Mouse (Mus musculus): ENCODE measurements at regions not wholly inside any gene's neighbourhood (a gene's known extent, or its start where the extent isn't known, plus 50 kb on each side); places are given as distances from the start of the nearest gene placed in this dataset.

DNA sequence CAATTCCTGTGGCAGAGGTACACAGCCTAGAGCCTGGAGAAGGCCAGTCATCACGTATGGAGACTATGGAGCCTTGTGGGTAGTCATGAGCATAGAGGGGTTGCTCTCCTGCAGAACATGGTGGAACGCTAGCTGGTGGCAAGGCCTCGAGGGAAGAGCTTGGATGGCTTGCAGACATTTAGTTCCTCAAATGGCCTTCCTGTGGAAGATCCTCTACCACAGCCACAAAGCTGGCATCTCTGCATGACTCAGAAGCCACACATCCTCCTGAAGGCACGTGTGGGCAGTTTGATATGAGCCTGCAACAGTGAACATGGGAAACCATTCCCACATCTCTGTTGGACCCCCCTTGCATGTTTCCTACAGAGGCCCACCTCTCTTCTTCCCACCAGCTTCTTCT is 547.9 kb upstream of the Lrrc6 start:
- no peak for ATAC-seq (replicated peaks)
- 78% methylated on average over 4 of the region's 4 CpGs for WGBS

DNA sequence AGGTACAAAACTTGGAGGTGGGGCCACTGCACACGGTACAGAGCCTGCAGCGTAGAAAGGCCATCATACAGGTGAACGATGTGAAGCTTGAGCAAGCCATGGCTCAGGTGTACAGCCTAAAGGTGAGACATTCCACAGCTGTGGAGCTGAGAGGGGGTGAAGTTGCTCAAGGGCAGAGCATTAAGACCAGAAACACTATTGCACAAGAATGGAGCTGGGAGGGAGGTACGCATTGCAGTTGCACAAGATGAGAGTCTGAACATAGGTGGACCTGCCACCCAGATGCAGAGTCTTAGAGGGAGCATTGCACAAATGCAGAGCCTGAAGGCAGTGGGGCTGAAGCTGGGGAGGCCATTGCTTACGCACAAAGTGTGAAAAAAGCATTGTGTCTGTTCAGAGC is 547.4 kb upstream of the Lrrc6 start:
- Histone ChIP-seq H3K9ac (no peak overlapping the region), H3K9me3 (no peaks in the 10 kb centered on the region), H3K36me3 (replicated peaks) (no peaks in the 10 kb centered on the region), H3K4me1 (no peaks in the 10 kb centered on the region), H3K27ac (no peak overlapping the region), H3K4me2 (no peak overlapping the region), H3K4me3 (no peak overlapping the region), H3K27me3 (replicated peaks) (no peaks in the 10 kb centered on the region)
- no peak for ATAC-seq (replicated peaks)
- WGBS = 97% methylated on average over 5 of the region's 5 CpGs

More for the DNA sequence above, 547.9 kb upstream of the Lrrc6 start:
- Histone ChIP-seq H3K36me3 (replicated peaks) (no peaks in the 10 kb centered on the region), H3K4me1 (no peaks in the 10 kb centered on the region), H3K4me2 (no peak overlapping the region), H3K9ac (no peak overlapping the region), H3K4me3 (no peak overlapping the region), H3K27ac (no peak overlapping the region), H3K9me3 (no peaks in the 10 kb centered on the region), H3K27me3 (replicated peaks) (no peaks in the 10 kb centered on the region)

DNA sequence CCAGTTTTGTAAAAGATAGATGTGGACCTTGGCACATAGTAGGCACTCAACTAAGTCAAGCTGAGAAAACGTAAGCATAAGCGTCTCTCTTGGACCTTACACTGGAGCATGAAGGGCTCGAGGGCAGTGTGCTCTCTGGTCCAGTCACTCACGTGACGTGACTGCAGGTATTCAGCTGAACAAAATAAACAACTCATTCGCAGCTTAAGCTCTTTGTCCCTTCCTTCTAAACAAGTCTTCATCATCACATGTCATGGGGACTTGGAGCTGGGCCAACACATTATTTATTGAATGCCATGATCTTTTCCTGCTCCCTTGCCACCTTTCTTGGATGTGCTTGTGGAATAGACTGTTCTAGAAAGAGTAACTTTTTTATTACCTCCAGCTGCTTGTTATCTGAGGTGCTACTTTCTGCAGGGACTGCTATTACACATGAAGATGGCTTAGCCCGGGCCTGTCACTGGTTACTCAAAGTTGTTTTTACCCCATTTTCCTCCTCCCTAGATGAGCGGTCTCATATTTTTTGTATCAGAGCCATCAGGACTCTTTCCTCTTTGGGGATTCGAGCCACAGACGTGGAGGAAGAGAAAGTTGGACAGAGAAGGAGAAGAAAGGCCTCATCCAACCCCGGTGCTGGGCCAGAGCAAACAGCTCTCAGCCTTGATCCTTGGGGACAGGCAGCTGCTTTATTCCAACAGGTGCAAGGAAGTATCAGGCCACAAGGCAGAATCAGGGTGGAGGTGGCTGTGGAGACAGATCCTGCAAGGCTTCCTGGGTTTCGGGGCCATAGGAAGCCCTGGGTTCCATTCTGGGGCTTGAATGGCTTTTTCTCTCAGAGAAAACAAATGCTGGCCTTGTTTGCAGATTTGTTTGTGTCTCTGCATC is 545.5 kb upstream of the Lrrc6 start:
- Histone ChIP-seq H3K9me3 (no peaks in the 10 kb centered on the region), H3K4me1 (no peaks in the 10 kb centered on the region), H3K27ac (no peak overlapping the region), H3K36me3 (replicated peaks) (no peaks in the 10 kb centered on the region), H3K27me3 (replicated peaks) (no peaks in the 10 kb centered on the region), H3K4me3 (no peak overlapping the region), H3K9ac (no peak overlapping the region), H3K4me2 (no peak overlapping the region)
- WGBS = 80% methylated on average over 12 of the region's 12 CpGs
- no peak for ATAC-seq (replicated peaks)

DNA sequence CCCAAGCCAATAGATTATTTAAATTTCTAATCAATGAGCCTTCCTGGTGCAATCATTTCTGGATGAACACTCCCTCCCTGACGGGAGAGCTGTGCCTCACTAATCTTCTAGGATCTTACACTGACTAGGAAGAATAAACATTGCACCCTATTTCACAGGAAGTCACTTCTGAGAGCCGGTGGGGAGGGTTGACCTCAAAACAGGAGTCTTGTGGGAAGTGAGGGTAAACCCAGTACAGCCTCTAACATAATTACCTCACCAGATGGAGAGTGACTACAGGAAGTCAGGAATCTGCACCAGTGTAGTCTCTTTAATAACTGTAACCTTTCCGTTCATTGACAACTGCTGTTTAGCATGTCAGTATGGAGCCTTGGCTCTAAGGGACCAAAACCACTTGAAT is 544.6 kb upstream of the Lrrc6 start:
- no peak for ATAC-seq (replicated peaks)
- no peaks in the 10 kb centered on the region for H3K9me3 ChIP-seq
- 0 out of 2 replicates have a peak, but pooled peaks cover 3% of the 10 kb centered on the region for H3K27me3 ChIP-seq (replicated peaks)
- H3K4me1 ChIP-seq = no peaks in the 10 kb centered on the region
- H3K36me3 ChIP-seq (replicated peaks) = no peaks in the 10 kb centered on the region
- no peak overlapping the region for H3K27ac ChIP-seq
- H3K4me2 ChIP-seq = no peak overlapping the region
- 68% methylated on average over 3 of the region's 3 CpGs for WGBS
- no peak overlapping the region for H3K9ac ChIP-seq
- H3K4me3 ChIP-seq = no peak overlapping the region

DNA sequence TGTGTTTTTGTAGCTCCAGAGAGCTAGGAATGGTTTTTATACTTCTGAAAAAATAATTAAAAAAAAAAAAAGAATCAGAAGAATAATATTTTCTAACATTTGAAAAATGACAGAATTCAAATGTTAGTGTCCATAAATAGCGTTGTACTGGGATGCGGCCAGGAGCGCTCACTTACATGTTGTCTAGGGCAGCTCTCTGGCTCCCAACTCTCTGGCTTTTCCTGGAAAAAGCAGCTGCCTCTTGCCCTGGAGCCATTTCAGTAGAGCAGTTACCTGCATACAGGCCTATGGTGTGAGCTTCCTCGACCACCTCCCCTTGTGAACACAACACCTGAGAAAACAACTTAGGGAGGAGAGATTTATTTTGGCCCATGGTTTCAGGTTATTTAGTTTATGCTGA is 544.1 kb upstream of the Lrrc6 start:
- ATAC-seq (replicated peaks) = no peak
- Histone ChIP-seq H3K9ac (no peak overlapping the region), H3K4me1 (peaks cover 2% of the 10 kb centered on the region; the same call in 1 of the 2 replicates), H3K4me2 (no peak overlapping the region), H3K27me3 (replicated peaks) (0 out of 2 replicates have a peak, but pooled peaks cover 3% of the 10 kb centered on the region), H3K9me3 (no peaks in the 10 kb centered on the region), H3K4me3 (no peak overlapping the region), H3K27ac (no peak overlapping the region), H3K36me3 (replicated peaks) (no peaks in the 10 kb centered on the region)
- WGBS = 95% methylated on average over 4 of the region's 4 CpGs

DNA sequence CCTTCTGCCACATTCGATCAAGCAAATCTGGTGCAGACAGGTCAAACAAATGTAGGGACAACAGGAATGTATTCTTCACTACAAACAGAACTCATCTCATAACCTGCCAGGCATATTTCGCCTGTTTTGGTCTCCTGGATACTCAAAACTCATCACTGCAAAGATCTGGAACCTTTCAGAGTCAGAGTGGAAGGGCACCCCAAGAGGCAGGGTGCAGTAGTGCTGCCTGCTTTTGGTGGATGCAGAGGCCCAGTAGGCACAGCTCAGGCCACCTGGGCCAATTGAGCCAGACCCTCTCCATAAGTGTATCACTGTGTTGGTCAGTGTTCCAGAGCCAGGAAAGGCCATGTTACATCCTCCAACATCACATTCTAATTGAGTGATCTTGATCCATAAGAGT is 541.4 kb upstream of the Lrrc6 start:
- no peak for ATAC-seq (replicated peaks)
- H3K4me1 ChIP-seq = peaks cover 11% of the 10 kb centered on the region
- H3K4me3 ChIP-seq = no peak overlapping the region
- 0 out of 2 replicates have a peak, but pooled peaks cover 3% of the 10 kb centered on the region for H3K27me3 ChIP-seq (replicated peaks)
- H3K9me3 ChIP-seq = no peaks in the 10 kb centered on the region
- H3K4me2 ChIP-seq = no peak overlapping the region
- H3K9ac ChIP-seq = no peak overlapping the region
- H3K27ac ChIP-seq = no peak overlapping the region
- WGBS = 91% methylated on average over 2 of the region's 2 CpGs
- H3K36me3 ChIP-seq (replicated peaks) = no peaks in the 10 kb centered on the region

DNA sequence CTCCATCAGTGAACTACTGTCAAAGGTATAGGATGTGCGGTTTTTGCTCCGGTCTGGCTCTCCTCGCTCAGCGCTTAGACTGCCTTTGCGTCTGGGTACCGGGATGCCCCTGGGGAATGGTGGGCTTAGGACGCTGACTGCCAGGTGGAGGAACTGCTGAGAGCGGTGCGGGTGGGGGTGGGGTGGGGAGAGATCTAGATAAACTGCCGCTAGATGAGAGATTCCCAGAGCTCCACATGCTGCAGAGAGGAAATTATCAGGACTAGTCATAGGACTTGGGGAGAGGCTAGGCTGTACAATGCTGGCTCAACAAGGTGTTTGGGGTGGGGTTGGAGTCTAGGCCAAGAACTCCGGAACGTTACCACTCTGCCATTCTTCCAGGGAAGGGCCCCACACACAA is 539.5 kb upstream of the Lrrc6 start:
- ATAC-seq (replicated peaks) = peak; percentile 50
- H3K9ac ChIP-seq = no peak overlapping the region
- H3K27me3 ChIP-seq (replicated peaks) = 0 out of 2 replicates have a peak, but pooled peaks cover 3% of the 10 kb centered on the region
- no peaks in the 10 kb centered on the region for H3K36me3 ChIP-seq (replicated peaks)
- H3K9me3 ChIP-seq = no peaks in the 10 kb centered on the region
- no peak overlapping the region for H3K27ac ChIP-seq
- H3K4me2 ChIP-seq = no peak overlapping the region; the same call in 1 of the 2 replicates
- H3K4me1 ChIP-seq = peaks cover 11% of the 10 kb centered on the region
- H3K4me3 ChIP-seq = no peak overlapping the region
- 50% methylated on average over 12 of the region's 12 CpGs for WGBS

DNA sequence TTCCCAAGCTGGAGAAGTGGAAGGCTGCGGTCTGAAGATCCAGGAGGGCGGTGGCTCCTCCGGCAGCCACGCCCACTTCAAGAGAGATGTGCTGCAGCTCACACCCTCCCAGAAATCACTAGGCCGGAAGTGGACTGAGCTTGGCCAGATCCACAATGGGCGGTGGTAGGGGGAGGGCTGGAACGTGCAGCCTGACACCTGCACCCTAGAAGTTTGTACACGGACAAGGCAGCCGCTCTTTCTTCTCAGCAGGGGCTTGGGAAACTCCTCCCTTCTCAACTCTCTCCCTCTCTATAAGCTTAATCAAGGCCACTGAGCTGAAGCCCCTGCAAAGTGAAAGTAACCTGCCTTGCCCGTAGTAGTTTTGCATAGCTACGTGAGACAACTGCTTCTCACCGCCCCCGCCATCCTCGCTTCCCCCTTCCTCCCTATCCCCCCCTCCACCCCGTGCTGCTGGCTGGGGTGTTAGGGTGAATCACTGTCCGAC is 538.8 kb upstream of the Lrrc6 start:
- H3K27ac ChIP-seq = no peak overlapping the region
- H3K4me1 ChIP-seq = peaks cover 11% of the 10 kb centered on the region
- peak overlapping the region; percentile 53 for H3K4me2 ChIP-seq
- peak; percentile 83 for ATAC-seq (replicated peaks)
- no peaks in the 10 kb centered on the region for H3K9me3 ChIP-seq
- WGBS = 6% methylated on average over 16 of the region's 16 CpGs
- H3K9ac ChIP-seq = no peak overlapping the region
- no peaks in the 10 kb centered on the region for H3K36me3 ChIP-seq (replicated peaks)
- H3K27me3 ChIP-seq (replicated peaks) = 0 out of 2 replicates have a peak, but pooled peaks cover 3% of the 10 kb centered on the region
- H3K4me3 ChIP-seq = peak overlapping the region; percentile 31

DNA sequence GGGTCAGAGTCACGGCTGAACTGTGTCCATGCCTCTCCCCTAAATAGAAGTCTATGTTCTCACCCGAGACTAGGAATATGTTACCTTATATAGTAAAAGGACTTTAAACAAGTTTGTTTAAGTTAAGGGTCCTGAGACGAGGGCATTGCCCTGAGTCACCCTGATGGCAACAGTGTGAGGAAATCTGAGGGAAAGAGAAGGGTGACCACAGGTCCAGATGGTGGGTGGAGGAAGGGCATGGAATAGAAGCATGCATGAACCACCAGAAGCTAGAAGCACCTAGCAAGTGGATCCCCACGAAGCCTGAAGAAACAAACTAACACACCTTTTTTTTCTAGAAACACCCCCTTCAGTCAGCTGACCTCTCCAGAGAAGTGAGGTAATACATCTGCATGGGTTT is 536.9 kb upstream of the Lrrc6 start:
- Histone ChIP-seq H3K27ac (no peak overlapping the region), H3K36me3 (replicated peaks) (no peaks in the 10 kb centered on the region), H3K27me3 (replicated peaks) (0 out of 2 replicates have a peak, but pooled peaks cover 3% of the 10 kb centered on the region), H3K9me3 (no peaks in the 10 kb centered on the region), H3K9ac (no peak overlapping the region), H3K4me1 (peaks cover 11% of the 10 kb centered on the region), H3K4me2 (no peak overlapping the region), H3K4me3 (no peak overlapping the region)
- 87% methylated on average over 4 of the region's 4 CpGs for WGBS
- no peak for ATAC-seq (replicated peaks)

DNA sequence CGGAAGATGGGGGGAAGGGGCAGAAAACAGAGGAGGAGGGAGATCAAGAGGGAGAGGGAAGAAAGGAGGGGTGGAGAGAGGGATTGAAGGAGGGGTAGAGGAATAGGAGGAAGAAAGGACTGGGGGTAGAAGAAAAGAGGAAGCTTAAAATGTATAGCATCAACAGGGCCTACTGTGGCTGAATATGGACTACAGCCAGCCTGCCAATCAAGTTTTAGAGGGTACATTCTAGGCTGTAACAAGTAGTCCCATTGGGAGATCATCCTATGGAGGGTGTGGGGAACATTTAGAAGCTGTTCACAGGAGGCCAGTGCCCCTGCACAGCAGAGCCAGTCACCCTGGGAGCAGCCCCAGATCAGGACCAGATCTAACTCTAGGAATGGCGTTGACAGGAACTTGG is 535.6 kb upstream of the Lrrc6 start:
- Histone ChIP-seq H3K4me1 (peaks cover 11% of the 10 kb centered on the region), H3K4me3 (no peak overlapping the region), H3K36me3 (replicated peaks) (no peaks in the 10 kb centered on the region), H3K4me2 (no peak overlapping the region), H3K27ac (no peak overlapping the region), H3K9ac (no peak overlapping the region), H3K27me3 (replicated peaks) (0 out of 2 replicates have a peak, but pooled peaks cover 3% of the 10 kb centered on the region), H3K9me3 (no peaks in the 10 kb centered on the region)
- 72% methylated on average over 2 of the region's 2 CpGs for WGBS
- ATAC-seq (replicated peaks) = no peak

DNA sequence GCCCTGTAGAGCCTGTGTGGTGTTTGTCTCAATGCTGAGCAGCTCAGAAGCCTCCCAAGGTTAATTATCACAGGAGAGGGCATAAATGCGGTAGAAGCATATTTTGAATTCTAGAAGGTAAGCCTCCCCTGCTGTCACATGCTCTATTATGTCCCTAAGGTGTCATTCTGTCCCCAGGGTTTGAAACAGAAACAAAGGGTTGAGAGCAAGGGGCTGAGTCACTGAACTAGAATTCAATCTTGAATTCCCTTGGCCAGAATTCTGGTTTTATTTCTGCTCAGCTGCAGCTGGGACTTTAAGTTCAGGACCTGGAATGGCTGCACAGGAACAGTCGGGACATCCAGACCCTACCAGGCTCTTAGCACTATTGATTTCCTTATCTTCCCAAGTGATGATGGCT is 533.2 kb upstream of the Lrrc6 start:
- no peaks in the 10 kb centered on the region for H3K27me3 ChIP-seq (replicated peaks)
- 74% methylated on average over 2 of the region's 2 CpGs for WGBS
- H3K4me1 ChIP-seq = no peaks in the 10 kb centered on the region
- H3K4me3 ChIP-seq = no peak overlapping the region
- no peak overlapping the region for H3K9ac ChIP-seq
- H3K4me2 ChIP-seq = no peak overlapping the region
- no peak overlapping the region for H3K27ac ChIP-seq
- no peaks in the 10 kb centered on the region for H3K36me3 ChIP-seq (replicated peaks)
- no peak for ATAC-seq (replicated peaks)
- H3K9me3 ChIP-seq = no peaks in the 10 kb centered on the region

DNA sequence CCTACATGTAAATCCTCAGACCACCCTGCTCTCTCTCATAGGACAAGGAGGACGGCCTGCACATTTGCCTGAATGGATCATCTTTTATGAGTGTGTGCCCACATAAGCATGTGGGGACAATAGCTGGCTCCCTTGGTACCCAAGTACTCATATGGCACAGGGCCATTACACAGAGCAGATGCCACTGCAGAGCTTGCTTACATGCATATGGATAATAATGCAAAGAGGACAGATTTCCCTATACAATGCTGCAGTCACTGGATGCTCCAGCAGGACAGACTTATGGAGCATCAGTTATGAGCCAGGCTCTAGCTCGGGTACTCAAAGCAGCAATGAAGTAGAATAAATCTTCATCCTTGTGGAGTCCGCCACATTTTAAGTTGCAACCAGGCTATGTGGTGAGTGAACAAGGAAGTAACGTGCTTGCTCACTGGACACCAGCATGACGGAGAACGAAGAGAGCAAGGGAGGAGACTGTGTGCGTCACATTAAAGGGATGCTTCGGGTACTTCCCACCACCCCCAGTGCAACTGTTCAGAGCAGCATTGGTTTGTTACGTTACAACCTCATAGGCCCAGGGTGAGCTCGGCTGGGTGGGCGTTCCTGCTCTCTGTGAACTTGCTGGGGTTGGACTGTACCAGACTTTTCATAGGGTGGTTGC is 531.3 kb upstream of the Lrrc6 start:
- H3K4me2 ChIP-seq = no peak overlapping the region
- H3K9ac ChIP-seq = no peak overlapping the region
- H3K36me3 ChIP-seq (replicated peaks) = no peaks in the 10 kb centered on the region
- H3K4me3 ChIP-seq = no peak overlapping the region
- no peaks in the 10 kb centered on the region for H3K9me3 ChIP-seq
- WGBS = 89% methylated on average over 11 of the region's 11 CpGs
- ATAC-seq (replicated peaks) = no peak
- no peaks in the 10 kb centered on the region for H3K4me1 ChIP-seq
- no peaks in the 10 kb centered on the region for H3K27me3 ChIP-seq (replicated peaks)
- H3K27ac ChIP-seq = no peak overlapping the region
